Mouse (Mus musculus) lung, adult 2 months (tissue): ENCODE measurements around the gene Erc2.

Experiments used
- CTCF ChIP-seq: fragments of 200-500 bp; IDR thresholded peaks from 2 replicates; pipeline ENCODE4 v1.5.1; 2011; ENCODE audit warnings: mild to moderate bottlenecking, low read length, control low read depth; ENCODE audit not compliant: insufficient read depth
- POLR2A ChIP-seq: fragments of 200-500 bp; IDR thresholded peaks from 2 replicates; pipeline ENCODE4 v1.6.1; 2011; ENCODE audit warnings: low read depth, mild to moderate bottlenecking, control low read depth, low read length, borderline replicate concordance; ENCODE audit errors: extremely low read depth

DNA sequence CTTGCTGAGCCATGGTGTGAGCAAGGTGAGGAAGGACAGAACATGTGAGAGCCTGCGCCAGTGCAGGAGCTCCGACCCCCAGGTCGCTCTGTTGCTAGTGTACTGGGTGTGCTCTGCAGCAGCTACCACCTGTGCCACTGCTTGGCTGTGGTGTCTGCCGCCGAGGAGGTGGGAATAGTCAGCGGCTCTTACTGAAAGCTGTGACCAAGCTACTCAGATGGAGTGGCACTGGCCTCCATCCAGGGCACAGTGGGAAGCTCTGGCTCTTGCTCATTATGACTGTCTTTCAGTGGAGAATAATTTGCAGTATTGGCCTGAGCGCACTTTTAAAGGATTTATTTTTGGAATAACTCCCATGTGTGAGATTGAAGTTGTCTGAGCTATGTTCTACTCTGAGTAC lies 73.6 kb downstream of the Erc2 start:
- TF ChIP-seq CTCF: no peak
- no peak for TF ChIP-seq POLR2A
